Mouse (Mus musculus) left cerebral cortex, adult 9 months (tissue): ENCODE data around the gene Slco4a1.

ENCODE experiments used
- DNase-seq, 2 experiments: peaks; one replicate each; pipeline ENCODE4 v3.0.0; 2022; ENCODE audit warnings: low spot score in 2 of 2

The Slco4a1 gene

DNA sequence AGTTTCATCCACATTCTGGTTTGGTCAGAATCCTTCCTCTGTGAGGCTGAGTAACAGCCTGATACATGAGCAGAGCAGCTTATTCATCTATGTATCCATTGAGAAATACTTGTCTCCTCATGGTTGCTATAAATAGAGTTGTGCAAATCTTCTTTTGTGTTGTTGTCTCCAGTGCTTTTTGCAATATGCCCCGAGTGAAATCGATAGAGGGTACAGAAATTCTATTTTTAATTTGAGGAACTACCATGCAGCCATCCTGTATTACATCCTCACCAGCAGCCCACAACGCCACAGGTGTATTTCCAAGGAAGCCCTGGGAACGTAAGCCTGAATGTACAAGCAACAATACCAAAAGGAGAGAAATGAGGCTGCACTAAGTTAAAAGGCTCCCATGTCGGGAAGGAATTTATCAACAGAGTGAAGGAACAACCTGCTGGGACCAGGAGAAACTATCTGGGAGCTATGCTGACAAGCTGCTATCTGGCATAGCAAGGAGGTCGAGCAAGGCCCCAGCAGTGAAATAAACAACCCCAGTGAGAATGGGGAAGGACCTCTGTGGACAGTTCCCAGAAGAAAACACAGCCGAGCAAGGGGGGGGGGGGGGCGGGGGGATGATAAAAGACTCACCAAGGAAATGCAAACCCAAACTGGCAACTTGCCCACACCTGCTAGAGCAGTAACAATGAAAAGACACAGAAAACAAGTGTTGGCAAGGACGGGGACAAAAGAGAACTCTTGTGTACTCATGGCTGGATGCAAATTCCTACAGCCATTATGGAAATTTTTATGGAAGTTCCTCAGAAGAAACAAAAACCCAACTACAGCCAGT lies 10.9 kb upstream of the Slco4a1 start:
- DNase-seq: no peak

DNA sequence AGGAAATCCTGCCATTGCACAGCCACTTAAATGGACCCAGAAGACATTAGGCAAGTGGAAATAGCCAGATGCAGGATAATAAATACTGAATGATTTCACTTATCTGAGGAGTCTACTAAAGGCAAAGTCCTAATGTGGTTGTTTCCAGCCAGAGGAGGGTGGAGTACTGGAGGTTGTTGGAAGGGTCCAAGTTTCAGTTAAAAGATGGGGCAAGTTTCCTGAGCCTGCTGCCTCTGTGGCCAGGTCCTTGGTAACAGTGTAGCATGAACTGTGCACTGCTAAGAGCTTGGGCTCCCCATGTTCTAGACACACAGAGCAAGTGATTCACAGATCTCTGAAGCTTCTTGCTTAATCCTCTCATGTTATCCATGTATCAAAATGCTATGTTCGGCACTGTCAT lies 10.1 kb upstream of the Slco4a1 start:
- DNase-seq: no peak

DNA sequence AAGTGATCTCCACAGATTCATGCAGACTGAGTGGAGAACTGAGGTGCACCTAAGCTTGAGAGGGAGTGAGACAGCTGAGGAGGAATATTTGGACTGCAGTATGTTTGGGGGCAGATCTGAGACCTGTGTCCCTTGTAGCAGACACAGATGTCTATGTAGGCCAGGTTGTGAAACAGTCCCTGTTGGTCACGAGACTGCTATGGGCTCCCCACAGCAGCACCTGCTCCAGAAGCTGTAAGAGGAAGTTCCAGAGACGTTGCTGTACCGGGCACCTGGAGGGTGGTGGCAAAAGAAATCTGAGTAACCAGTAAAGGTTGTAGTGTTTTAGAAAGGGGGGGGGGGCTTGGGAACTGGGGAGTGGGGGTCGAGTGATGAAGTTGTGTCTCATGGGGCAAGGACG lies 7.0 kb upstream of the Slco4a1 start:
- DNase-seq: no peak

DNA sequence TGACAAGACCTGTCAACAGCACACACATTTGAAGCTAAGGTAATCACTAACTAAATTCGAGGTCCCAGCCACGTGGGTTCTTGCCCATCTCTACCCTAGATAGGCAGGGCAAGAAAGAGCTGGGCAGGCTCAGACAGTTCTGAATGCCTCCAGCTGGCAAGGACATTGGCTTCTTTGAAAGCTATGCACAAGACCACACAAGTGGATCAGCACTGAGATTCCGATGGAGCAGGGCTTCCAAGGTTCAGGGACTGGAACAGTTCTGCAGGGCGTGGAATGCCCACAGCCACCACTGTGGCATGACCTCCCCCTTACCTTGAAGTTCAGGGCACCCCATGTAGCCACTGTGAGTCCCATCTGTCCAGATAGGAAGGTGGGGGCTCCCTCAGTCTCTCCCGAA lies 5.5 kb upstream of the Slco4a1 start:
- no peak for DNase-seq

DNA sequence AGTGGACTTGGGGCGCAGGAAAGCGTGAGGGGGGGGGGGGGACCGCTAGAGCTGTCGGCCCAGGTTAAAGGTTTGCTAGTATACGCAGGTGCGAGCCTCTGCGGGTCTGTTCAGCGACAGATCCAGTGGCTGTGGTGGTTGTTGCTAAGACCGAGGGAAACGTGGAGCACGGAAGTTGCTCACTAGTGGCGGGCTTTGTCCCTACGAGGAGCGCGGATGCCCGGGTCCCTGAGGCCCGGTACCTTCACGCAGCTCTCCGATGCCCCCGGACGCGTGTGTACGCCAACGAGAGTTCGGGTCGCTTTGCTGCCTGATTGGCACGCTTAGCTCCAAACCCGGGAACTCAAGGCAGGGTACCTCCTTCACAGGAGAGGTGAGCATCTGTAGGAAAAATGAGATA lies 660 bp downstream of the Slco4a1 start:
- DNase-seq: no peak

DNA sequence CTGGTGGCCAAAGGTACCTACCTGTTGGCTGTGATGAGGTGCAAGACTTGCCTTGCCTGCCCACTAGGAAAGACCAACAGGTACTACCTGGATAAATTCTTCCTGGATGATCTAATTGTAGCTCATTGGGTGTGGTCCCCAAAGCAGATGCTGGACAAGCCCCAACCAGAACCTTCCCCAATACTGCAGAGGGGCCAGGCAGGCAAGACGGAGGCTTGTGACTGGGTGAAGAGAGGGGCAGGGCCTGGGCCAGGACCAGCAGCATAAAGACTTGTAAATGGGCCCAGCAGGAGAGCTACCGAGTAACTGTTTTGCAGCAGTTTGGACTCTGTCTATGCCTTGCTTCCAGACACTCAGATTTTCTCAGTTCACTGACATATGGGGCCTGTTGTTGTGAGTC lies 1.6 kb downstream of the Slco4a1 start:
- DNase-seq: no peak

DNA sequence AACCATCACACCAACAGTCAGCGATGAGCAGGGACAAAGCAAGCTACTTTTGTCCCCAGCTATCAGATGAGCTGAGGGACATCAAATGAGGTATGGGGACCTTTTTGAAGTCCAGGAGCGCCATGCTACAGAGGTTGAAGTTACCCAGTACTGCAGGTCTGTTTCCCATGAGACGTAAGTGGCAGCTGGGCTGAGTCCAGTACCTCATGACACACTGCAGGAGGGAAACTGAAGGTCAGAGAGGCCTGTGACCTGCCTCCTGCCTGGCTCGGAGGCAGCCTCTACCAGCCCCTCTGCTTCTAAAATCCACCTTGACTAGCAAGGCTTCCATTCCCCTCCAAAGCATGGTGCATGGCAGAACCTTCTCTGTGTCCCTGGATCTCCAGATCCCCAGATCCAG lies 3.4 kb downstream of the Slco4a1 start:
- no peak for DNase-seq

DNA sequence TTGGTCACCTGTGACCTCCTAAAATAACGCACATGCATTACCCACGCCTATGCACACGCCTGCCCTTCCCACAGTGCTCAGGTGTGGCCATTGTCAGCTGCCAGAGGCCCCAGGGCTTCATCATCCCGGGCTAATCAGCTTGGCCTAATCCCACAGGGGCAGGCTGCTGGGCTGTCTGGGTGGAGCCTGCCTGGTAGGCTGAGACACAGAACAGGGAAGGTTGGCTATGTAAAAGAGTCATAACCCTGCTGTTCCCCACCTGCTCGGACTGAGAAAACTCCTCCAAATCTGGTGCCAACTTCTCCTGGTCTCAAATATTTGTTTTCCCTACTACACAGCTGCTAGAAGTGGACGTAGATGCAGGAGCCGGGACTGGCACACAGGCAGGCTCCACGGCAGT lies 4.8 kb downstream of the Slco4a1 start:
- DNase-seq: no peak

DNA sequence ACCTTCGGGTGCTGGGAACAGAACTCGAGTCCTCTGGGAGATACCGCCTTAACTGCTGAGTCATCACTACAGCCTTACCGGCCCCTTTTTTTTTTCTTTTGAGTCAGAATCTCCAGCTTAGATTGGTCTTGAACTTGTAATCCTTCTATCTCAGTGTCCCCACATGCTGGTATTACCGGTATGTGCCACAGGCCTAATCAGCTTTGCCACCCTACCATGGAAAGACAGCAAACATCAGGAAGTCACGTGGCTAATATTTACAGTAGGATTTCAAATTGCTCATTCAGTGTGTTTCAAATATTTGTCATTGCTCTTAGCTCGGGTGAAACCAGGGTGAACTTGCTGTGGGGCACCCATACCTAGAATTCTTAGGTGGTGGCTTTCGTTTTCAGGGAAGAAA lies 6.5 kb downstream of the Slco4a1 start:
- DNase-seq: no peak

DNA sequence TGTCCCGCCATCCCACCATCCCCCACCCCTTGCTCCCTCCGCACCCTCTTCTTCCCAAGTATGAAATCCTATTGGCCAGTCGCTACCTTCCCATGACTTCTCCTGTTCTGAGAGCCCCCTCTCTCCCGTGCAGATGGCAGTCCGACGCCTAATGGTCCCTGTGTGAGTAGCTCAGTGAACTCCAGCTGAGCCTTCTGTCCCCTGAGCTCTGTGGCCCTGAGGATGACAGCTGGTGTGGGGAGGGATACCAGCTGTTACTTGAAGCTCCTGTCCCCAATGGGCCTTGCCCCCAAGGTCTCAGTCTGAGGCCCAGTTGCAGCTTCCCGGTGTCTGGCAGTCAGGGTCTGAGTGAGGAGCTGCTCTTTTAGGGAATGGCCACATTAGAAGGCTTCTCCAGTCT lies 10.5 kb downstream of the Slco4a1 start:
- no peak for DNase-seq

DNA sequence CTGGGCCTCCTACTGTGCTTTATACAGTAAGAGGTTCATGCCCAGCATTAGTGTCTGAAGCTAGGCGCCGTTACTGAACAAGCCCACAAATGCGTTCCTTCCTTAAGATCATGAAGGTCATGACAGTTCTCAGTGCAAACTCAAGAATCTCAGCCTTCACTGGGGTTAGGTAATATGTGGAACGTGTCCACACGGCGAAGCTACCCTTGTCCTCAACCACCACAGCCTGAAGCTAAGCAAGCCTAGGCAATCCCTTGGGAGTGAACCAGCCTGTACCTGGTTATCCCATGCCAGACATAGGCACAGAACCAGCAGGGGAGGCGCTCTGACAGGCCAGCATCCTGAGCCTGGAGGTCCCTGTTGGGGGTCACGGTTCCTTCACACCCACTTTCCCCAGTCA lies 12.8 kb downstream of the Slco4a1 start:
- no peak for DNase-seq

DNA sequence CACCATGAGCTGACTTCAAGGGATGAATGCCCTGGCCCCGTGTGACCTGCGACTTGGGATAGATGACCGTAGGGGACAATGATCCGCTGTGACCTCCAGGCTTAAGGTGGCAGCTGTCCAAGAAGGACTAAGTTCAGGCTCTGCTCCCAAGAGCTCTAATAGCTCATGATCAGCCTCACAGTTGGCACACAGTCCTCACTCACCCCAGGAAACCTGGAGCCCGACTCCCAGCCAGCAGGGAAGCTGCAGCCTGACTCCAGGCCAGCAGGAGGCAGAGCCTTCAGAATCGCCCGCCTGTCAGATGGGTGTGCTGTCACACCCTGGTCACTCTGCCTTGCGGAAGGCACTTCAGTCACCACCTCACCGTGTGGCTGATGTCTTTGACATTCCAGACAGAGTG lies 13.7 kb downstream of the Slco4a1 start:
- DNase-seq: no peak

DNA sequence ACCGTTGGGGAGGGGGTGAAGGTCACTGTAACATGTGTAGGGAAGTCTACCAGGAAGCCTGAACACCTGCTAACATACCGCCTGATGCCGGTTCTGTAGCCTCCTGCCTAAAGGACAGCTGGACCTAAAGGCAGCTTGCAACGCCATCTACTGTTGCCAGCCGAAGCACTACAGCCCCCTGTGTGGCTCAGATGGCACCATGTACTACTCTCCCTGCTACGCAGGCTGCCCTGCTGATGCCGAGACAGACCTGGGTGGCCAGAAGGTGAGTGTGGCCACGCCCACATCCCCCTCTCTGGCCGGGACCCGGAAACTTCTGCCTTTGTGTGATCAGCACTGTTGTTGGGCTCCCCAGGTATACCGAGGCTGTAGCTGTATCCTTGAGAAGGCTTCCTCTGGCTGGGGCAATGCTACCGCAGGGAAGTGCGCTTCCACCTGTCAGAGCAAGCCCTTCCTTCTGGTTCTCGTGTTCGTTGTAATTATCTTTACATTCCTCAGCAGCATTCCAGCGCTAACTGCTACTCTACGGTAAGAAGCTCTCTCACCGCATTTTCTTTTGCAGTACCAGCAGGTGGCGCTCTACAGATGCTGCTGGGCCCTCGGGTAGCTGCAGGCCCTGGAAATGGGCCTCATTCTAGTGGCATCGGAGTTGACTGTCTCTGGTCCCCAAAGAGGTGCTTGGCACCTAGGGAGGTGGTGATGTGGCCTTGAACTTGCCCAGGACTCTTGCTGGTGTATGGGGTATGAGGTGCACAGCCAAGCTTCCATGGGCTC lies 16.4 kb downstream of the Slco4a1 start:
- DNase-seq: no peak

DNA sequence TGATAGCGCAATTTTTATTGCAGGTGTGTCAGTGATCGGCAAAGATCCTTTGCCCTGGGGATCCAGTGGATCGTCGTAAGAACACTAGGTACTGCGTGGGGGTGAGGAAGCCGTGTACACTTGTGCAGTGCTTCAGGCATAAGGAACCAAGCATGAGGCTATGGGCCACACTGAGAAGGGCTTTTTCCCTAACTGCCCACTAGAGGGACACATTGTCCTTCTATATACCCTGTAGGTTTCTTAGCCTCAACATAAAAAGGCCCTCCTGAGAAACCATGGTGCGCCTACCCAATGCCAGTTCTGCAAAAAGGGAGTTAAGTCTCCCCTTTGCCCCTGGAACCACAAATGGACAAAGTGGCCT lies 17.0 kb downstream of the Slco4a1 start:
- peak; percentile 48 to 83 for DNase-seq

DNA sequence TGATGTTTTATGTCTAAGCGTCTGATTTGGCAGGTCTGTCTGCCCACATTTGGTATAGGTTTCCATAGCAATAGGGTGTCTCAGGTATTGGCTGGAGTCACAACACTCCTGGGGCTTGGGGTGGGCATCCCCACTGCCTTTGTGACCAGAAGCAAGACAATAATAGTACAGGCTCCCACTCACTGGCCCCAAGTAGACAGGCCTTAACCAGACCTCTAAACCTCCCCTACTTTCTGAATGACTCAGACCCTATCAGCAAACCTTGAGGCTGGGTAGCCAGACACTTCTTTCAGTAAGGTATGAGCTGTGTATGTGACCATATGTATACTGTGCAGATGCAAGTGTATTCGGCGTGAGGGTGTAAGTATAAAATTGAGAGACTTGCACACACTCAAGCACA lies 18.8 kb downstream of the Slco4a1 start:
- DNase-seq: no peak

DNA sequence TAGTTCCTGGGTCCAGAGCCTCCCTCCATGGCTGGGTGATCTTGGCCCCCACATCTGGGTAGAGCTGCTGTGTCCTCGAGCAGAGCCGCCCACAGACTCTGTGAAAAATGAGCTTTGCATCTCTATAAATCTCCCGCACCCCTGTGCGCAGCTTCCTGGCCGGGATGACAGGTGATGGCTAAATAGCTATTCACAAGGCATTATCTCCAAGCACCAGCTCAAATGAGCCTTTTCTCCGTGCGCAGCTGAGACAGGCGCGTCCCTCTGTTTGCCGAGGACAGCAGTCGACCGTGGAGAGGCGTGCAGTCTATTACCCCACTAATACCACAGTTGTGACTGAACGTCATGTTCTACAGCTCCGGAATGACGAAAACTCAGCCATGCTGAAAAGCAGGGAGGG lies 26.2 kb downstream of the Slco4a1 start:
- DNase-seq: peak in 1 of 2 experiments; percentile 30

DNA sequence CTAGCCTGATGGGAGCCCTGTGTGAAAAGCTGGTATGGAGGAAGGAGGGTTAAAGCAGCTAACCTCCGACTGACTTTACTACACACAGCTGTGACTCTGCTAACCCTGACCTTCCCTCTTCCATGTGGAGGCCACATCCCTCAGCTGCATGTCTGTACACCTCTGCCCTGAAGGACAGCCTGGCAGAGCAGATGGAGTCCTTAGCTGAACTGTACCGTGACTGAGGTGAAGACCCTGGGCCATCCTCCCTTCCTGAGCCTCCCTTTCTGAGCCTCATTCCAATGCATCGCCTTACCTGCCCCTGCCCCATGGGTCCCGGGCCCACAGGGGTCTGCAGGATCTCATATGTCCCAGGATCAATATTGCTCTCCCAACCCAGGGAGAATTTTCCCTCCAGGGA lies 28.8 kb downstream of the Slco4a1 start:
- no peak for DNase-seq

DNA sequence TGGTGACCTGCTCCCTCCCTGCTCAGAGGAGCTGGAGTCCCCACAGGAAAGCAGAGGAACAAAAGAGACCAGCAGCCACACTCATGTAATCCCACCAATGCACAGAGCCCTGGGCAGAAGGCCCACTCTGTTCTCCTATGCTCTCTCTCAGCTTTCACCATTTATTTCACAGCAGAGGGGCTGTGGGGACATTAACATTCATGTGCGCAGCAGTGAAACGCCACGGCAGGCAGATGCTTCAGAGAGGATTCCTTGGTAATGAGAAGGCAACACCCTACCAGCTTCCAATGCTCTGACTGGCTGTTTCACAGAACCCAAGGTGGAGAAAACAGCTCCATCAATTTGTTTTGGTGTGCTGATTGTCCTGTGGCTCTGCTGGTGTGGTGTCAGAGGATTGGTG lies 29.3 kb downstream of the Slco4a1 start:
- no peak for DNase-seq

DNA sequence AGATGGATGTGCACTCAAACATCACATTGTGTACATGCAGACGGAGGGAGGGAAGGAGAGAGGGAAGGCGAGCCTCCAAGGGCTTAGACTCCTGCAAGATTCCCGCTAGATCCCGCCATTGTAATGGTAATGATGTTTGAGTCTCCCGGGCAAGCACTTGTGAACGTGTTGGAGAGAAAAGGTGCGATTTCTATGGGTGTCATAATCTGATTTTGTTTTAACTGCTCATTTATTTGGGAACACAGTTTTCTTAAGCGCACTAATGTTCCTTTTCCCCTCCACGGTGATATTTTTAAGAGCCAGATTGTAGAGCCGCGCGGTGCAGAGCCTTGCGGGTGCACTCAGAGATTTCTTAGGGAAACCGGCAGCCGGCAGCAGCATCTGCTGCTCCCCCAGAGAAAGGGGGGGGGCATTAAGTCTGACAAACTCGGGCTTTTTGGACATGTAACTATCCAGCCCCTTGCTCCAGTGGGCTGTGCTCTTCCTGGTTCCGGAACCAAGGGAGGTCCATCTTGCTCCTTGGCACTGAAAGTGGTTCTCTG lies 32.2 kb downstream of the Slco4a1 start:
- peak in 1 of 2 experiments; percentile 38 for DNase-seq

DNA sequence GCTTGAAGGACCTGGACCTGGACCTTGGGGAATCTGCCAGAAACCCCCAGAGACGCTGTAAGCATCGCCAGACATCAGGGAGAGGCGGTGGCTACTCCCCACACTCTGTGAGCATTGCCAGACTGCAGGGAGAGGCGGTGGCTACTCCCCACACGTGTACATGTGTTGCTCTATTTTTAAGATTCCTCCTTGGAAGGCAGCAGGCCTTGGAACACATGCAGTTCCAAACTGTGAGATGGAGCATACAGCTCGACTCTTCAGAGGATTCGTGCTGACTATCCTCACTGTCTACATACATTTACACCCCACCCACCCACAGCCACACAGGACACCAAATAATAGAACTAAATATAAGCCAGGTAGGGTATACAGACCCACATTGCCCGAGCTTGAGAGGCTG lies 39.9 kb downstream of the Slco4a1 start:
- peak; percentile 63 to 74 for DNase-seq

DNA sequence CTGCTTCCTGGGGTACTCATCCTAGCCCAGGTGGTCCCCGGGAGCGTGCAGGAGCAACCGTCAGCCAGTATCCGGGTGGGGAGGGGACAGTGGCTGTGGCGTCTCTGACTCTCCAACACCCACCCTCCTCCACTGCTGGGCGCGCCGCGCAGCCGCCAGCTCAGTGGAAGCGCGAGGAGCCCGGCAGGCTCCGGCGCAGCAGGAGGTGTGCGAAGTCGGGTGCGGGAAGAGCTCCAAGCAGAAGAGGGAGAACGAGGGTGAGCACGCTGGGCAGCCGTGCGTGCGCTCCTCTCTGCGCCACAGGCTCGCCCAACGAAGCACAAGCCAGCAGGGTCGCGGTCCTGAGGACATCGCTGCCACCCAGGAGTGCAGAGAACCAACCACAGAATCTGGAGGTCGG lies 43.7 kb downstream of the Slco4a1 start, which contains the start of gene Ntsr1:
Ntsr1 (plus strand) TSS at position 236 of the 400 bp plus-strand sequence.
- DNase-seq: peak in 1 of 2 experiments; percentile 64

DNA sequence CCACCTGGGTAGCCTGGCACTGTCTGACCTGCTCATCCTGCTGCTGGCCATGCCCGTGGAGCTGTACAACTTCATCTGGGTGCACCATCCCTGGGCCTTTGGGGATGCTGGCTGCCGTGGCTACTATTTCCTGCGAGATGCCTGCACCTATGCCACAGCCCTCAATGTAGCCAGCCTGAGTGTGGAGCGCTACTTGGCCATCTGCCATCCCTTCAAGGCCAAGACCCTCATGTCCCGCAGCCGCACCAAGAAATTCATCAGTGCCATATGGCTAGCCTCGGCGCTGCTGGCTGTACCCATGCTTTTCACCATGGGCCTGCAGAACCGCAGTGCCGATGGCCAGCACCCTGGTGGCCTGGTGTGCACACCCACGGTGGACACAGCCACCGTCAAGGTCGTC lies 44.7 kb downstream of the Slco4a1 start:
- DNase-seq: peak in 1 of 2 experiments; percentile 7
